Mouse (Mus musculus) bone marrow macrophage, adult 2 months (primary cell): Measurements from ENCODE around the gene Uqcr11.

Experiments used
- CTCF ChIP-seq: IDR thresholded peaks from 2 replicates; pipeline ENCODE4 v1.5.1; 2012; ENCODE audit warnings: low read depth, mild to moderate bottlenecking, low read length, moderate library complexity
- POLR2A ChIP-seq: IDR thresholded peaks from 2 replicates; pipeline ENCODE4 v1.6.1; 2012; ENCODE audit warnings: mild to moderate bottlenecking, low read depth, low read length, borderline replicate concordance

DNA sequence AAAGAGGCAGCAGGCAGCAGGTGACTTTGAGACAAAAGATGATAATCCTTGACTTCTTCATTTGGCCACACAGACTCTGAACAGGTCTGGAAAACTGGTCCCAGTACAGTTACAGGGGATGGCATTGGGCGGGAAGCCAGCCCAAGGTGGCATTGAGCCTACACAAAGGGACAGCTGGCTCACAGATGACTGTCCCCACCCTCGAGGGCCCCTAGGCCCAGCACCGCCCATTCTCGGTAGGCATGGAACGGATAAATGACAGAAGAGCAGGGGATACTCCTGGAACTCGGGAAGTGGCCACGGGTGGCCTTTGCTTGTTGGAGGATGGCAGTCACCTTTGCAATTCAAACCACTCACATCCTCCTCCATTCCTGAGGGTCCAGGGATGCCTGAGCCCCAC lies 21.3 kb downstream of the Uqcr11 start:
- no peak for TF ChIP-seq POLR2A
- TF ChIP-seq CTCF: no peak
